Mouse (Mus musculus): ENCODE results near the gene Tecpr1. TPM values are rescaled to one million over a fixed set of nuclear protein-coding genes. Genes with fewer than 3 reads are reported as not detected.

The Tecpr1 gene
- polyA plus RNA-seq, 1 experiment from 2014 or later, result 3.2 TPM

GRCm38 (mm10) chr5:144214453-144214852 lies 9.0 kb downstream of the Tecpr1 start:
- ATAC-seq (ENCODE audit: low read depth), result no peak
- 32% methylated on average over 7 of the region's 7 CpGs for WGBS (ENCODE audit: insufficient replicate concordance)

GRCm38 (mm10) chr5:144207478-144207877 lies 15.9 kb downstream of the Tecpr1 start:
- peaks cover 2% of the 10 kb centered on the region for H3K9me3 ChIP-seq (replicated peaks; ENCODE audit: control insufficient read depth, low read length)
- H3K4me1 ChIP-seq (ENCODE audit: control insufficient read depth, low read depth, low read length), result no peaks in the 10 kb centered on the region
- 46% methylated on average over 11 of the region's 11 CpGs for WGBS (ENCODE audit: insufficient replicate concordance)
- H3K4me2 ChIP-seq (ENCODE audit: low read depth, low read length), result no peak overlapping the region
- no peak overlapping the region for H3K27ac ChIP-seq (ENCODE audit: low read length)
- H3K27me3 ChIP-seq (ENCODE audit: control insufficient read depth, insufficient read depth, low read depth, low read length), result no peaks in the 10 kb centered on the region
- H3K4me3 ChIP-seq (ENCODE audit: low read depth, low read length), result no peak overlapping the region
- no peak overlapping the region for H3K9ac ChIP-seq (ENCODE audit: low read depth, low read length)
- no peak for ATAC-seq (ENCODE audit: low read depth)
- H3K36me3 ChIP-seq (ENCODE audit: control insufficient read depth, insufficient read depth), result peaks cover 11% of the 10 kb centered on the region

More at GRCm38 (mm10) chr5:144214453-144214852, 9.0 kb downstream of the Tecpr1 start:
- no peak overlapping the region for H3K9ac ChIP-seq (ENCODE audit: low read depth, low read length)
- H3K4me2 ChIP-seq (ENCODE audit: low read depth, low read length), result no peak overlapping the region
- no peaks in the 10 kb centered on the region for H3K9me3 ChIP-seq (replicated peaks; ENCODE audit: control insufficient read depth, low read length)
- no peaks in the 10 kb centered on the region for H3K4me1 ChIP-seq (ENCODE audit: control insufficient read depth, low read depth, low read length)
- H3K27ac ChIP-seq (ENCODE audit: low read length), result no peak overlapping the region
- peaks cover 4% of the 10 kb centered on the region; the same call in 1 of the 2 replicates for H3K36me3 ChIP-seq (ENCODE audit: control insufficient read depth, insufficient read depth)
- no peak overlapping the region for H3K4me3 ChIP-seq (ENCODE audit: low read depth, low read length)
- no peaks in the 10 kb centered on the region for H3K27me3 ChIP-seq (ENCODE audit: control insufficient read depth, insufficient read depth, low read depth, low read length)

- H3K4me1 ChIP-seq (ENCODE audit: control insufficient read depth, low read depth, low read length), result no peaks in the 10 kb centered on the region
- no peak overlapping the region for H3K4me3 ChIP-seq (ENCODE audit: low read depth, low read length)
- no peak overlapping the region for H3K4me2 ChIP-seq (ENCODE audit: low read depth, low read length)
- peaks cover 11% of the 10 kb centered on the region for H3K36me3 ChIP-seq (ENCODE audit: control insufficient read depth, insufficient read depth)
- H3K9me3 ChIP-seq (replicated peaks; ENCODE audit: control insufficient read depth, low read length), result peaks cover 4% of the 10 kb centered on the region
- no peak for ATAC-seq (ENCODE audit: low read depth)
- no peak overlapping the region for H3K27ac ChIP-seq (ENCODE audit: low read length)
- H3K9ac ChIP-seq (ENCODE audit: low read depth, low read length), result no peak overlapping the region
- H3K27me3 ChIP-seq (ENCODE audit: control insufficient read depth, insufficient read depth, low read depth, low read length), result no peaks in the 10 kb centered on the region
- WGBS (ENCODE audit: insufficient replicate concordance), result 79% methylated on average over 15 of the region's 15 CpGs
These were observed 17.3 kb downstream of the Tecpr1 start for GRCm38 (mm10) chr5:144206069-144206468.

GRCm38 (mm10) chr5:144204911-144205310 lies 18.5 kb downstream of the Tecpr1 start:
- H3K4me3 ChIP-seq (ENCODE audit: low read depth, low read length), result no peak overlapping the region
- peaks cover 11% of the 10 kb centered on the region for H3K36me3 ChIP-seq (ENCODE audit: control insufficient read depth, insufficient read depth)
- peaks cover 4% of the 10 kb centered on the region for H3K9me3 ChIP-seq (replicated peaks; ENCODE audit: control insufficient read depth, low read length)
- no peaks in the 10 kb centered on the region for H3K27me3 ChIP-seq (ENCODE audit: control insufficient read depth, insufficient read depth, low read depth, low read length)
- H3K4me1 ChIP-seq (ENCODE audit: control insufficient read depth, low read depth, low read length), result no peaks in the 10 kb centered on the region
- H3K27ac ChIP-seq (ENCODE audit: low read length), result no peak overlapping the region
- WGBS (ENCODE audit: insufficient replicate concordance), result 69% methylated on average over 10 of the region's 10 CpGs
- no peak overlapping the region for H3K4me2 ChIP-seq (ENCODE audit: low read depth, low read length)
- H3K9ac ChIP-seq (ENCODE audit: low read depth, low read length), result no peak overlapping the region
- ATAC-seq (ENCODE audit: low read depth), result no peak

- no peak for ATAC-seq (ENCODE audit: low read depth)
- H3K4me1 ChIP-seq (ENCODE audit: control insufficient read depth, low read depth, low read length), result no peaks in the 10 kb centered on the region
- H3K4me3 ChIP-seq (ENCODE audit: low read depth, low read length), result no peak overlapping the region
- no peak overlapping the region for H3K4me2 ChIP-seq (ENCODE audit: low read depth, low read length)
- peaks cover 7% of the 10 kb centered on the region; the same call in 1 of the 2 replicates for H3K36me3 ChIP-seq (ENCODE audit: control insufficient read depth, insufficient read depth)
- H3K27ac ChIP-seq (ENCODE audit: low read length), result no peak overlapping the region
- no peaks in the 10 kb centered on the region for H3K27me3 ChIP-seq (ENCODE audit: control insufficient read depth, insufficient read depth, low read depth, low read length)
- no peak overlapping the region for H3K9ac ChIP-seq (ENCODE audit: low read depth, low read length)
- H3K9me3 ChIP-seq (replicated peaks; ENCODE audit: control insufficient read depth, low read length), result peaks cover 4% of the 10 kb centered on the region
- WGBS (ENCODE audit: insufficient replicate concordance), result 78% methylated on average over 12 of the region's 12 CpGs
These were observed 19.1 kb downstream of the Tecpr1 start for GRCm38 (mm10) chr5:144204303-144204702.

- H3K27me3 ChIP-seq (ENCODE audit: control insufficient read depth, insufficient read depth, low read depth, low read length), result no peaks in the 10 kb centered on the region
- H3K9me3 ChIP-seq (replicated peaks; ENCODE audit: control insufficient read depth, low read length), result peaks cover 4% of the 10 kb centered on the region
- 71% methylated on average over 10 of the region's 10 CpGs for WGBS (ENCODE audit: insufficient replicate concordance)
- H3K9ac ChIP-seq (ENCODE audit: low read depth, low read length), result no peak overlapping the region
- no peaks in the 10 kb centered on the region for H3K4me1 ChIP-seq (ENCODE audit: control insufficient read depth, low read depth, low read length)
- no peak overlapping the region for H3K4me2 ChIP-seq (ENCODE audit: low read depth, low read length)
- H3K36me3 ChIP-seq (ENCODE audit: control insufficient read depth, insufficient read depth), result peaks cover 7% of the 10 kb centered on the region; the same call in 1 of the 2 replicates
- no peak overlapping the region for H3K27ac ChIP-seq (ENCODE audit: low read length)
- no peak overlapping the region for H3K4me3 ChIP-seq (ENCODE audit: low read depth, low read length)
- ATAC-seq (ENCODE audit: low read depth), result no peak
These were observed 19.9 kb downstream of the Tecpr1 start for GRCm38 (mm10) chr5:144203398-144203959.

GRCm38 (mm10) chr5:144202430-144202829 lies 21.0 kb downstream of the Tecpr1 start:
- ATAC-seq (ENCODE audit: low read depth), result no peak
- 80% methylated on average over 6 of the region's 6 CpGs for WGBS (ENCODE audit: insufficient replicate concordance)
- peaks cover 7% of the 10 kb centered on the region; the same call in 1 of the 2 replicates for H3K36me3 ChIP-seq (ENCODE audit: control insufficient read depth, insufficient read depth)
- H3K4me2 ChIP-seq (ENCODE audit: low read depth, low read length), result no peak overlapping the region
- H3K27me3 ChIP-seq (ENCODE audit: control insufficient read depth, insufficient read depth, low read depth, low read length), result no peaks in the 10 kb centered on the region
- no peak overlapping the region for H3K27ac ChIP-seq (ENCODE audit: low read length)
- no peaks in the 10 kb centered on the region for H3K4me1 ChIP-seq (ENCODE audit: control insufficient read depth, low read depth, low read length)
- peaks cover 4% of the 10 kb centered on the region for H3K9me3 ChIP-seq (replicated peaks; ENCODE audit: control insufficient read depth, low read length)
- no peak overlapping the region for H3K4me3 ChIP-seq (ENCODE audit: low read depth, low read length)
- H3K9ac ChIP-seq (ENCODE audit: low read depth, low read length), result no peak overlapping the region

GRCm38 (mm10) chr5:144200616-144201015 lies 22.8 kb downstream of the Tecpr1 start:
- Histone ChIP-seq H3K27me3 (ENCODE audit: control insufficient read depth, insufficient read depth, low read depth, low read length) (no peaks in the 10 kb centered on the region), H3K4me1 (ENCODE audit: control insufficient read depth, low read depth, low read length) (no peaks in the 10 kb centered on the region), H3K36me3 (ENCODE audit: control insufficient read depth, insufficient read depth) (peaks cover 7% of the 10 kb centered on the region; the same call in 1 of the 2 replicates), H3K9me3 (replicated peaks; ENCODE audit: control insufficient read depth, low read length) (peaks cover 4% of the 10 kb centered on the region), H3K4me3 (ENCODE audit: low read depth, low read length) (no peak overlapping the region), H3K9ac (ENCODE audit: low read depth, low read length) (no peak overlapping the region), H3K4me2 (ENCODE audit: low read depth, low read length) (no peak overlapping the region), H3K27ac (ENCODE audit: low read length) (no peak overlapping the region)
- 75% methylated on average over 11 of the region's 11 CpGs for WGBS (ENCODE audit: insufficient replicate concordance)
- no peak for ATAC-seq (ENCODE audit: low read depth)

GRCm38 (mm10) chr5:144195567-144195966 lies 27.8 kb downstream of the Tecpr1 start:
- H3K36me3 ChIP-seq (ENCODE audit: control insufficient read depth, insufficient read depth), result no peaks in the 10 kb centered on the region
- H3K9me3 ChIP-seq (replicated peaks; ENCODE audit: control insufficient read depth, low read length), result no peaks in the 10 kb centered on the region
- H3K27me3 ChIP-seq (ENCODE audit: control insufficient read depth, insufficient read depth, low read depth, low read length), result no peaks in the 10 kb centered on the region
- H3K4me1 ChIP-seq (ENCODE audit: control insufficient read depth, low read depth, low read length), result peaks cover under 1% of the 10 kb centered on the region
- H3K4me3 ChIP-seq (ENCODE audit: low read depth, low read length), result no peak overlapping the region
- H3K27ac ChIP-seq (ENCODE audit: low read length), result no peak overlapping the region
- H3K4me2 ChIP-seq (ENCODE audit: low read depth, low read length), result no peak overlapping the region
- no peak overlapping the region for H3K9ac ChIP-seq (ENCODE audit: low read depth, low read length)
- ATAC-seq (ENCODE audit: low read depth), result no peak
- 83% methylated on average over 8 of the region's 8 CpGs for WGBS (ENCODE audit: insufficient replicate concordance)

All from liver, embryonic 16.5 days (tissue).